Mouse (Mus musculus) spleen, postnatal 0 days (tissue): ENCODE data around the gene Eps8l1. TPM values are rescaled to one million over a fixed set of nuclear protein-coding genes. Genes with fewer than 3 reads are reported as not detected.

Source experiments
- polyA plus RNA-seq: library from polyadenylated mRNA; unstranded; fragments of >200 nt; fragmentation: Nextera tagmentation; extraction: Ambion mirVana; gene quantifications from 2 replicates; pipeline ENCODE4 v1.2.1, GENCODE M21; 2015

The Eps8l1 gene
- 0.36 and 3.4 TPM in 2 replicates for polyA plus RNA-seq

DNA sequence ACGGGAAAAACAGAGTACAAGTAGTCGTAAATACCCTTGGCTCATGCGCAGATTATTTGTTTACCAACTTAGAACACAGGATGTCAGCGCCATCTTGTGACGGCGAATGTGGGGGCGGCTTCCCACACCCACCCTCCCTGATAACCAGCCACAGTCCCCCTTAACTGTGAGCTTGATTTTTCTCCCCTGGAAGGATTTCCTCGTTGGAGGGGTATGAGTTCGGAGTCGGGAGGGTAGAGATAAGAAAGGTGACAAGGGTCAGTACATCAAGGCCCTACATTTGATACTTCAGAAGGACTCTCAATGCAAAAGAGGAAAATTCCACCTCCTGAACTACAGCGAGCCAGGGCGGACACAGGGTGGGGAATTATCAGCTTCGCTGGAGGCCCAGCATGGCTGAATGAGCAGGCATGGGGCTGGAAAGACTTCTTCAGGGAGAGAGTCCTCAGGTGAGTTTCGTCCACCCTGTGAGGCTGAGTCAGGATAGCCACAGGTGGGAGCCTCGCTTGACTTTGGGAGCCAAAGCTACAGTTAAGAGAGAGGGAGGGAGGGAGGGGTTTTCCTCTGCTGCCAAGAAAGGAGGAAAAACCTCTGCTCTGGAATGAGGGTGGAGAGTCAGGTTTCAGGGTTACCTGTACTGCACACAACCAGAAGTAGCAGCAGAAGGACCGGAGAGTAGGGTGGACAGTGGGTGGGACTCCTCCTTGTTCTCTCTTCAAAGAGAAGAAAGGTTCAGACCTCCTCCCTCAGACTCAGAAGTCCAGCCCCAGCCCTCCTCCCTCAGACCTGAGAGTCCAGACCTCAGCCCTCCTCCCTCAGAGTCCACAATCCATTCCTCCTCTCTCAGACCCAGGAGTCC lies at the start of gene Eps8l1:
TSS of gene Eps8l1 (plus strand) at position 99 of the 859 bp plus-strand sequence.

DNA sequence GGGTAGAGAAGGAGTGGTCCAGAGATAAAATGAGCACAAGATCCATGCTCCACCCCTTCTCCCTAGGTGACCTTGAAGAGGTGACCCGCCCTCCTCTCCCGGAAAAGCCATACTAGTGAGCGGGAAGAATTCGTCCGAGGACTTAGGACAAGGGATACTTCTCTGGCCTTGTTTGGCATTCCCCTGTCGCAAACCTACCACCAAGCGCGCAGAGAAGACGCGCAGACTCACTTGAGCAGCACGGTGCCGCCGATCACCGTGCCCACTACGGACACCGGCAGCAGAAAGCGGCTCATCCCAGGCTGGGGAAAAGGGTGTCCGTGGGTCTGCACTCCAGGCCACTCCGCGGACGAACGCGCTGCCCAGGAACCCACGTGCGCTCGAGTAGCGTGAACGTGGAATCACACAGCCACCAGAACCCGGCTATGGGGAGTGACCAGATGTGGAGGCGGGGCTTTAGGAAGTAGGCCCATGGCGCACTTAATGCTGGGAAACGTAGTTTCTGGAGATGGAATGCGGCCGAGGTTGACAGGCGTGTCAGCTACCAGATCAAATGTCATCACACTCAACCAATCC lies 15.2 kb upstream of the Eps8l1 start, which contains the start of gene Rdh13:
TSS of gene Rdh13 (minus strand) at position 434 of the 576 bp plus-strand sequence.

DNA sequence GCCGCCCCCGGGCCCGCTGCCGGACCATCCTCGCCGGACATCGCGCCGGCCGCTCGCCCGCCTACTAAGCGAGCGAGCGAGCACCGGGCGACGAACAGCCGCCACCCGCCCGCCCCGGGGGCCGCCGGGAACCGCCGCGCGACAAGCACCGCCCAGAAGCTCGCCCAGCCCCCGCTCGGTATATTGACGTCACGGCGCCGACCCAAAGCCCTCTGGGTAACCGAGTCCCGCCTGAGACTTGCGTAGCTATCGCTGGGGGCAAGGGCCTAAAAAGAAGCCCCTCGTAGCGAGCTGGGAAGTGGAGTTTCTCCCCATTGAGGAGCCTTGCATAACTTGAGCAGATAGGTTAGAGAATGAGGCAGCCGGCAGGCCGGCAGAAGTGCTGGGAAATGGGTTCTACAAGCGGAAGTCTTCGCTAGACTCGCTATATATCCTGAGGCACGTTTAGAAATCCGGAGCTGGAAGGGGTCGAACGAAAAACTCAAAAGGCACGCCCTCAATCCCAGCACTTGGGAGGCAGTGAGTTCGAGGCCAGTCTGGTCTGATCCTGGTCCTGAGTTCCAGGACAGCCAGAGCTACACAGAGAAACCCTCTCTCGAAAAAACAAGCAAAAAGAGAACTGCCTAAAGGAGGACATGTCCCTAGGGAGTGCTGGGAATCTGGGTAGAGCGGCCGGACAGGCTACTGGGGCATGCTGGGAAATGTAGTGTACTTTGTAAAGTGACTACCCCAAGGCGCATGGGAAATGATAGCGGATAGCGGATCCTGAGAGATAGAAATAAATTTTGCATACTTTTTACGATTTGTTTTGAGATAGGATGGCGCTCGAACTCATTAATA lies 41.3 kb downstream of the Eps8l1 start, which contains the start of gene Ppp1r12c:
TSS of gene Ppp1r12c (minus strand) at position 123 of the 840 bp plus-strand sequence.

DNA sequence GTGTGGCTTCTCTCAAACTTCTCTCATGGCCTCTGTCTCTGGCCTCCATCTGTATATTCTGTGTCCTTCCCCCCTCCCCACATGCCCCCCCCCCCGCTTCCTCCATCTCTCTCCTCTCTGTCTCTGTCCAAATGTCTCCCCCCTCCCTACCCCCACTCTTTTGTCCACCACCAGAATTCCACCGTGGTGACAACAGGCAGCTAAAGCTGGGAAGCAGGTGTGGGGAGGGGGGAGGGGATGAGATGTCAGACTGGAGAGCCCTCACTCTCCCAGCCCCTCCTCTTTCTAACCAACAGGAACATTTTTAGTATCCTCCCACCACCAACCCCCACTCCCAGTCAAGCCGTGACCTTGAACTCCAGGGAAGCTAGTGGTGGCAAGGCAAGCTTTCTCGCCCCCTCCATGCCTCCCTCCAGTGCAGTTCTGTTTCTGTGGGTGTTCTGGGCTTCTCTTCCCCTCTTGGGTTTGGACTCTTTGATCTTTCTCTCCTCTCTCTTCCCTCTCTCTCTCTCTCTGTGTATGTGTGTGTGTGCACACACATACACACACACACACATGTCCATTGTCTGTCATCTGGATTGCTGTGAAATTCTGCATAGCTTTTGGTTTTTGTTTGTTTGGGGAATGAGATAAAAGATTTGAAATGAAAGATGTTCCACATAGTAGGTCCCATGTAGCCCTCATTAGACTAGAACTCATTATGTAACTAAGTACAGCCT lies 56.0 kb downstream of the Eps8l1 start, which contains the start of gene Tnnt1:
TSS of gene Tnnt1 (minus strand) at position 51 of the 719 bp plus-strand sequence.

DNA sequence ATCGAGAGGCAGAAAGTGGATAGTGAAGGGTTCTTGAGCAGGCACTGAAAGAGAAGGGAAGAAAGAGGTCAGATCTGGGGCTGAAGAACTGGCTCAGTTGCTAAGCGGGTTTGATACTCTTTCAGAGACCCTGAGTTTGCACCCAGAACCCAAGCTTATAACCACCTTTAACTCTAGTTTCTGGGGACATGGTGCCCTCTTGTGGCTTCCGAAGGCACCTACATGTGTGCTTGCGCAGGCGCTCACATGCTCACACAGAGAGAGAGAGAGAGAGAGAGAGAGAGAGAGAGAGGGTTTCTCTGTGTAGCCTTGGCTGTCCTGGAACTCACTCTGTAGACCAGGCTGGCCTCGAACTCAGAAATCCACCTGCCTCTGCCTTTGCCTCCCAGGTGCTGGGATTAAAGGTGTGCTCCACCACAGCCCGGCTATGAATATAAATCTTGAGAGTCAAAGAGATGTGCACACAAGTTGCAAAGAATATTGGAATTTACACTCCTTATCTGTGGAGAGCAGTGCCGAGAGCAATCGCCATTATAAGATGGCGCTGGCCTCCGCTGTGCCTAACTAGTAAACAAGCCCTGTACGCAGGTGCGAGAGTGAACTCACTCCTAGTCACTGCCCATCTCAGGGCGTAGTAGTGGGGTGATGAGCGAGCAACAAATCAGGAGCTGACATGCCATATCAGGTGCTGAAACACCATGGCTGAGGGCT lies 63.9 kb downstream of the Eps8l1 start, which contains the start of gene Tnni3:
TSS of gene Tnni3 (minus strand) at position 18 of the 711 bp plus-strand sequence.

Other genes starting within 250 kb of the Eps8l1 start
- 0.18 and 0.23 TPM in 2 replicates for gene Lilra5, start 222.9 kb upstream of the Eps8l1 start, polyA plus RNA-seq
- gene Ncr1, start 123.0 kb upstream of the Eps8l1 start, polyA plus RNA-seq, result 1.5 and 2.3 TPM in 2 replicates
- gene Gp6, start 62.9 kb upstream of the Eps8l1 start, polyA plus RNA-seq, result 1.4 and 1.5 TPM in 2 replicates
- 8.5 and 10.2 TPM in 2 replicates for gene Rdh13, start 15.0 kb upstream of the Eps8l1 start, polyA plus RNA-seq
- 34.4 and 38.5 TPM in 2 replicates for gene Ppp1r12c, start 41.0 kb downstream of the Eps8l1 start, polyA plus RNA-seq
- gene Tnnt1, start 55.7 kb downstream of the Eps8l1 start, polyA plus RNA-seq, result 8.4 and 12.2 TPM in 2 replicates
- gene Tnni3, start 63.6 kb downstream of the Eps8l1 start, polyA plus RNA-seq, result 2.8 and 3.6 TPM in 2 replicates
- 0.29 and 0.36 TPM in 2 replicates for gene Dnaaf3, start 71.8 kb downstream of the Eps8l1 start, polyA plus RNA-seq
- gene Syt5, start 86.9 kb downstream of the Eps8l1 start, polyA plus RNA-seq, result 0.66 and 1.0 TPM in 2 replicates
- gene Ptprh, start 143.4 kb downstream of the Eps8l1 start, polyA plus RNA-seq, result not detected in 2 replicates
- gene Tmem86b, start 170.7 kb downstream of the Eps8l1 start, polyA plus RNA-seq, result 12.8 and 16.5 TPM in 2 replicates
- 9.6 and 9.8 TPM in 2 replicates for gene Ppp6r1, start 198.3 kb downstream of the Eps8l1 start, polyA plus RNA-seq
- 62.4 and 63.5 TPM in 2 replicates for gene Hspbp1, start 224.4 kb downstream of the Eps8l1 start, polyA plus RNA-seq
- gene Brsk1, start 229.9 kb downstream of the Eps8l1 start, polyA plus RNA-seq, result 0.45 and 0.54 TPM in 2 replicates